Mouse (Mus musculus) left cerebral cortex, adult 18-20 months (tissue): ENCODE results near the gene Ip6k1. TPM values are rescaled to one million over a fixed set of nuclear protein-coding genes. Genes with fewer than 3 reads are reported as not detected.
A peak's percentile ranks its signal among the peaks of the same experiment; 100 is the strongest.

ENCODE experiments used
- DNase-seq, 2 experiments: peaks; one replicate each; pipeline ENCODE4 v3.0.0; 2021 to 2022; ENCODE audit warnings: low spot score in 2 of 2, mixed read lengths in 1 of 2
- total RNA-seq, 2 experiments: library from RNA; stranded (reverse); gene quantifications; 2 replicates each; pipeline ENCODE4 v1.2.3; 2021

Ip6k1 gene
- total RNA-seq, 2 experiments from 2014 or later = 199 to 224 TPM

DNA sequence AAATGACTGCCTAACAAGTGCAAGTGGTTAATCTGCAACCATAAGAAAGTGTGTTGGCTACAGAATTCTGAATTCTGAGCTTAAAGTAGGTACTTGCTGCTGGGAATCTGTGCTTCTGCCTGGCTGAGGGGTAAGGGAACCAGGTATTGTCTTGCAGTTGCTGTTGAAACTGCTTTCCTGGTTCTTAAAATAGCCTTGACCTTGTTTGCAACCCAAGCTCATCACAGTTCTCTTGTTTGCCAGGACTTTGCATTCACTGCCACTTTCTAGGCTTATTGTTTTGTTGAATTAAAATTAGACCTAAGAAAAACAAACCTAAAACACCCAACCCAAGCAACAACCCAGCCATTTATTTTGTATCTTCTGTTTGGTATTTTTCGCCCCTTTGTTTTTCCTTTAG lies 18.4 kb downstream of the Ip6k1 start:
- no peak for DNase-seq

DNA sequence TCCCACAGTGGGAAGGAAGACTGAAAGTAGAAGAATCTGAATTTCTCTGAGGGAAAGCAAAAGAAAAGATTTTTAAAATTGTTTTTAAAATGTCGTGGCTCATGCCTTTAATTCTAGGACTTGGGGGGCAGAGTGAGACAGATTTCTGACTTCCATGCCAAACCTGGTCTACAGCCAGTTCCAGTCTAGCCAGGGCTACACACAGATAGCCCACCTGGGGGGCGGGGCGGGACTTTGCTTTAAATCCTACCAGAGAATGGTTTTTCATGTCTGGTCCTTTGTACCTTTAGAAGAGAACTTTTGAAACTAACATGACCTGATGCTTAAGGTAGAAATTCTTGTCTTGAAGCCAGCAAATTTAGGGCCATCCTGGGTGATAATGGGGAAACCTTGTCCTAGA lies 20.9 kb downstream of the Ip6k1 start:
- DNase-seq = no peak

DNA sequence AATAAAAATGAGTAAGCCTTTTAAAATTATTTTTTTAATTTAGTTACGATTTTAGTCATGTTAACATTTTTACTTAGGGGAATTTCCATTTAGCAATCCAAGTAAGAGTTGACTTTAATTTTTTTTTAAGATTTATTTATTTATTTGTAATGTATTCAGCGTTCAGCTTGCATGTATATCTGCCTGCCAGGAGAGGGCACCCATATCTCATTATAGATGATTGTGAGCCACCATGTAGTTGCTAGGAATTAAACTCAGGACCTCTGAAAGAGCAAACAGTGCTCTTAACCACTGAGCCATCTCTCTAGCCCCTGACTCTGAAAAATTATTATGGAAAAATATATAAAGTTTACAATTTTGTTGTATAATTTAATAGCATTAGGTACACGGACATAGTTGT lies 24.3 kb downstream of the Ip6k1 start:
- DNase-seq = no peak

DNA sequence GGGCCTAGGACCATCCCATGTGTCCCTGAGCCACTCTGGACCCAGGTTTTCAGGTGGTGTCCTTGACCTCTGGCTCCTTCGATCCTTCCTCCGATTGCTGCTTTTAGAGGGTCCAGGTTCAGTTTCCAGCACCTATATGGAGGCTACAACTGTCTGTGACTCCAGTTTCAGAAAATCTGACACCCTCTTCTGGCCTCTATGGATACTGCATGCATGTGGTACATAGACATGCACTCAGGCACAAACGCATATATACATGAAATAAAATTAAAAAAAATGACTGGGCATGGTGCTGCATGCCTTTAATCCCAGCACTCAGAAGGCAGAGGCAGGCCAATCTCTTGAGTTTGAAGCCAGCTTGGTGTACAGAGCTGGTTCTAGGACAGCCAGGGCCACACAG lies 25.6 kb downstream of the Ip6k1 start:
- DNase-seq = no peak

DNA sequence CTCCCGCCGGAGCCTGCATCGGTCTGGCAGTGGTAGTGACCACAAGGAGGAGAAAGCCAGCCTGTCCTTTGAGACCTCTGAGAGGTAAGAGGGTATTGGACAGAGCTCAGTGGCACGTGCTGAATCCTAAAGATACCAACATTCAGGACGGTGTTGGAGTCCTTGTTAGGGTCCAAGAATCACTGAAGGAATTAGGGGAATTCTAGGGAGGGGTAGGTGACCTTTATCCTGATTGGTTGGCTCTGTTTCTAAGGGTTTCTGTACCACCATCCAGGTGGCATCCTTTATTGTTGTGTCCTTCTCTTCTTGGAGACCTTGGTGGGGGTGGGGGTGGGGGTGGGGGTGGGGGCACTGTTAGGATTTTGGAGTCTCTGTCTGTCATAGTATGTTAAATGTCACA lies 29.8 kb downstream of the Ip6k1 start:
- DNase-seq = no peak

DNA sequence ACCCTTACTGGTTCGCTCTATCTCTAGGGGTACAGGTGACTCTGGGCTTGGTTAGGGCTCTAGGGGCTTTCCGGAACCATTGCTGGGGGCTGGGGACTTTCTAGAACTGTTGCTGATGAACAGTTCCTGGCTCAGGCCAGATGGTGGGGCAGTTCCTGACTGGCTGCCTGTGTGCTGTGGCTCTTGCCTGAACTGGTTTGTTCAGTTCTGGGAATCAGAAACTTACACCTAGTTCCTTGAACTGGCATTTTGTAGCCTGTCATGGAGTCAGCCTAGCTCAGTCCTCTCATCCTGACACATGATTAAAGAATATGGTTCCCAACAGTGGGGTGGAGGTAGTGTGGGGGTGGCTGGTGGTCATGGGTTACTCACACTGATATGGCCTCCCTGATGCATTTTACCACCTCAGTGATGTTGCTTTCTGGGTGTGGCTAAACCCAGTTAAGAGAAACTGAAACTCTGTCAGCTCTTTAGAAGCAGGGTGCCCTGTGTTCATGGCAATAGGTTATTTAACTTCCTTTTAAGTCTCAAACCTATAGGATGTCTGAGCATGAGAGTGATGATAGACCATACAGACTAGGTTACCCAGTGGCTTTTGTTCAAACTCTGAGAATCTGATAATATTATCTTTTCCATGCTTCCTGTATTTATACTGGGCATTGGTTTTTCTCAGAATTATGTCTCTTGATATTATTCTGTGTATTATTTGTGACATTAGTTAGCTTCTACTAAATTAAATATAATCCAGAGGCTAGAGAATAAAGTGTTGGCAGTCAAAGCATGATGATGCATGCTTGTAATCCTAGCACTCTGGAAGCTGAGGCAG lies 33.2 kb downstream of the Ip6k1 start:
- DNase-seq = no peak

DNA sequence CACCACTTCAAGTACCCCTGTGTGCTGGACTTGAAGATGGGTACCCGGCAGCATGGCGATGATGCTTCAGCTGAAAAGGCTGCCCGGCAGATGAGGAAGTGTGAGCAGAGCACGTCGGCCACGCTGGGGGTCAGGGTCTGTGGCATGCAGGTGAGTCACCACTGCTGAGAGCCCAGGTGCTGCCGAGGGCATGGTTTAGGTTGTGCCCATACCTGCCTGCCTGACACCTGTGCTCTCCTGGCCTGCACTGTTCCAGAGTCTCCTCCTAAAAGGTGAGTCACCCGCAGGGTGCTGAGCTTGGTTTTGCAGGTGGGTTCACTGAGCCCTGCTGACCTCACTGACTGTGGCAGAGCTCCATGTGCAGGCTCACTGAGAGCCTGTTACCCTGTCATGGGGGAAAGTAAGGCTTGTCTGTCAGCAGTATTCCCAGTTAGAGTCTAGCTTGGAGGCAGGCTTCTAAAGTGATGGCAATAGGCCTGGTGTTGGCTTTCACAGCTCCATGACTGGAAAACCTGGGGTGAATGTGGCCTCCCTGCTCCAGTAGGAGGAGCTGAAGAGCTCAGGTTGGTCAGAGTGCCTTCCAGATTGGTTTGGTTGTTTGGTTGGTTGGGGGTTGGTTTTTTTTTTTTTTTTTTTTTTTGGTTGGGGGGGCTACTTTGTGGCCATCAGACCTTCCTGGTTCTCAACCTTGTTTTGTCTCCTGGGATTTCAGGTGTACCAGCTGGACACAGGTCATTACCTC lies 42.6 kb downstream of the Ip6k1 start:
- DNase-seq = no peak

DNA sequence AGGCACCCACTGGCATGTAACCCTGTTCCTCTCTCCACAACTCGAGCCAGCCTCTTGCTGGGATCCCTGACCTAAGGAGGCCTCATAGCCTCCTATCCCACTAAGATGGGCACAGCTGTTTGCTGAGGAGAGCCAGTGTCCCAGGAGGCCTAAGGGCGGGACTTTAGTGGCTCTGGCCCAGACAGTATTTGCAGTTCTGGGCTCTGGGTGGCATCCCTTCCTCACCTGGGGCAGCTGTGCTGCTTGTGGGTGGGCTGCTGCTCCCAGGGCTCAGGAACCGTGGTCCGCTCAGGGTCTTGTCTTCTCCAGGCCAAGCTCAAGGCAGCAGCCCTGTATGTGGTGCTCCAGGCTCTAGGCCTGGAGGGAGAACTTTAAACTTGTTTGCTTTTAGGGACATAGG lies 44.3 kb downstream of the Ip6k1 start:
- DNase-seq = no peak

DNA sequence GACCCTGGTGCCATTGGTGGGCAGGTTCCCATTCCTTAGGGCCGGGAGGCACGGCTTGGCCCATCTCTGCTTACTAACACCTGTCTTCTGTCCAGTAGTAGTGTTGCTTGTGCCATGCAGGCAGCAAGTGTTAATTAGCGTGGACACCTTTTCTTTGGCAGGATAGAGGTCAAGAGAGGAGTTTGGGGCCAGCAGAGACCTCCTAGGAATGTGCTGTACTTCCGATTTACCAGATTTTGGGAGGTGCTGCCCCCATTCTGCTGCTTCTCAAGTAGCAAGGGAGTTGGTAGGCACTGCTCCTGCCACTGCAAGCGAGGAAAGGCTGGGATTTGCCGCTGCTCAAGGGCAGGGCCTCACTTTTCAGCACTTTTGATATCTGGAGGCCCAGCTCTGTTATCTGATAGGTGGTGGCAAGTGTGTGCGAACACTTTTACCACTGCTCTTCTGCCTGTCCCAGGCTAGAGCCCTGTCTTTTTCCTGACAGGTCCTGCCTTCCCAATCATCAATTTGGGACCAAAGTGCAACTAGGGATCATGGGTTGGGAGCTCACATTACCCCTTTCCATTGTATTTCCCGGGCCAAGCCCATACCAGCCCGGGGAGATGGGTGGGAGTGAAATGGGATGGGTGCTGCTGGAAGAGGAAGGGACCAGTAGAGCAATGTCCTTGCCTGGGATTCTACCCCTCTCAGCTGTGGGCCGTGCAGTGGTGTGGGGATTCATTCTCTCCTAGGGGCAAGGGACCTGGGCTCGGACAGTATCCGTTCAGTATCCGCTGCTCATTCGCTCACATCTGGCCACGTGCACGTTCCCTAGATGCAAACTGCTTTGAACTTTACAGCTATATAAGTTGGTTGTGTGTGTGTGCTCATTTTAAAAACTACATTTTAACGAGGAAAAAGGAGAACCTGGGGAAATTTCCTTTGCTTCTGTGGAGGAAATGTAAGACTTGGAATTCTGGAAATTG lies 45.6 kb downstream of the Ip6k1 start:
- DNase-seq = no peak

DNA sequence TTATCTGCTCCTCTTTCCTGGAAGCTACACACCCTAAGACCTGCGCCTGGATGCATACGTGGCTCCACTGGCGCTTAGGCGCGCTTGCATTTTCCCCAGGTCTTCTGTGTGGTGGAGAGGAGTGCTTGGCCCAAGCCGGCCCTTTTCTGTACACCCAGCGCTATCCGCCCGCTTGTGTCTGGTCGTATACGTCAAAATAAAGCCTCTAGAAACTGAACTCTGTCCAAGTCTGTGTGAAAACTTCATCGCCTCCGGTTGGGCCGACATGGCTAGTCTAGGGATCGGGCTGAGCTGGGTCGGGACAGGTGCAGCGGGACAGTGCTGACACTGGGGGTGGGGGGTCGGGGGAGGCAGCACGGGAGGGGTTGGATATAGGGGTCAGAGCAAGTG lies 46.3 kb downstream of the Ip6k1 start:
- no peak for DNase-seq

DNA sequence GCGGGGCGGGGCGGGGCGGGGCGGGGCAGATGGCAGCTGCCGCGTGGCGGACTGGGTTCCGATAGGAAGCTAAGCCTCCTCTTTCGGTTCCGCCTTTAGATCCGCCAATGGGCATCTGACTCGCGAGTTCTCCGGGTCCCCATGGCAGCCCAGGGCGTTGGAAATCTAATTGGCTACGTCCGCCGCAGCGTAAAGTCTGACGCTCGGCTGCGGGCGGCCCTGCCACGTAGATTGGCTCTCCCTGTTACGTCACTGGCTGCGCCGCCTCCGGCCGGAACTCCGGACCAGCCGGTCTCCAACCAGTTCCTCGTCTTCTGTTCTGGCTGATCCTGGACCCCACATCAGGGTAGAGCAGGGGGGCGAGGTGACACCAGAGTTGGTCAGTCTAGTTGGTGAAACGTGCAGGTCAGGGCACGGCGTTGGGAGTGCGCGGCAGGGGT lies 46.7 kb downstream of the Ip6k1 start, which contains the start of gene Gmppb:
Gene Gmppb, plus strand, starts transcription at position 227 of the 440 bp plus-strand sequence.
- peak; percentile 94 to 97 for DNase-seq

DNA sequence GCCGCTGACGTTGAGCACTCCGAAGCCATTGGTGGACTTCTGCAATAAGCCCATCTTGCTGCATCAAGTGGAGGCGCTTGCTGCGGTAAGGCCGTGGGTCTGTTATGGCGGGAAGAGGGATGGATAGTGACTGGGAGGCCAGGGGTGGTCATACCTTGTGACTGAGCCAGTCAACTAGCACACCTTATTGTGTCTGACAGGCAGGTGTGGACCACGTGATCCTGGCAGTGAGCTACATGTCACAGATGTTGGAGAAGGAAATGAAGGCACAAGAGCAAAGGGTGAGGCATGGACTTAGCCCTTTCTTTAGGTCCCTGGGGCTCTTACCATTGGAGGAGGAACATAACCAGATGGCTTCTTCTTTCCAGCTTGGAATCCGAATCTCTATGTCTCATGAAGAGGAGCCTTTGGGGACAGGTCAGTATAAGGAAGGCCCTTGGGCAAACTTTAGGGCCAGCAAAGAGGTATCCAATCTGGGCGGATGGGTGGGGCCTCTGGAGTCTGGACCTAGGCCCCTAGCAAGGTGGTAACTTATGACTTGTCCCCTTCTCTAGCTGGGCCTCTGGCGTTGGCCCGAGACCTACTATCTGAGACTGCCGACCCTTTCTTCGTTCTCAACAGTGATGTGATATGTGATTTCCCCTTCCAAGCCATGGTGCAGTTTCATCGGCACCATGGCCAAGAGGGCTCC lies 47.4 kb downstream of the Ip6k1 start:
- no peak for DNase-seq

DNA sequence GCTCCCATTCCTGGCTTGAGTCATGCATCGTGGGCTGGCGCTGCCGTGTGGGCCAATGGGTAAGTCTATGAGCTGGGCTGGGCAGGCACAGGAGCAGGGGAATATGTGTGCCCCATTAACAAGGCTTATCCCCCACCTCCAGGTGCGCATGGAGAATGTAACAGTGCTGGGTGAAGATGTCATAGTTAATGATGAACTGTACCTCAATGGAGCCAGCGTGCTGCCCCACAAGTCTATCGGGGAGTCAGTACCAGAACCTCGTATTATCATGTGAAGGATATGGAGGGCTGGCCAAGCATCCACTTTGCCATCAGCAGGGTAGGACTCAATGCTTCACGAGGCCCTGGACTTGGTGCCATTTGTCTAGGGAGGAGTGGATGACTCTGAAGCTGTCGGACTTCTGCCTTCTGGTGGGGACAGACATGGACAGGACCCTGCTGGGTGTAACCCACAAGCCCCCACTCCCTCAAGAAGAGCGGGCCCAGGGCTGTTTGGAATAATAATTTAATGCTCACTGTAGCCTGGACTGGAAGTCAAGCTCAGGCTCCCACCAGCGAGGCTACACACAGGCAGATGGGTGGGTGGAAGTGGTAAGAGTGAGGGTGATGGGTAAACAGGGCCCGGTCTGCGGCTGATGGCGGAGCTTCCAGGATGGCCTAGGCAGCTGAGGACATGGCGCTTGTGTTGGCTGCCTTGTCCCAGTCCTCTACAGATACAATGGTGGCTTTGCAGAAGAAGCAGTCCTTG lies 49.1 kb downstream of the Ip6k1 start:
- peak in 1 of 2 experiments; percentile 2 for DNase-seq

DNA sequence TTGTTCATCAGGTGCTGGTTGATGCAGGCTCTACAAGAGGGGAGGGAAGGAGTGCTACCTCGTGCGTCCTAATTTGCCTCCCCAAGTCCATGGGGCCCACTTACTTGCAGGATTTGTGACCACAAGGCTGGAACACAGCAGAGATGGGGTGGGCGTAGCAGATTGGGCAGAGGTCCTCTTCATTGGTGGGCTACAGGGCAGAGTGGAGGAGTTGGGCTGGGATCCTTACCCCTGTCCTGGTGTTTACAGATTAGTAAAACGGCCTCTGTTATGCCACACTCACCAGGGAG lies 49.6 kb downstream of the Ip6k1 start:
- DNase-seq = no peak

DNA sequence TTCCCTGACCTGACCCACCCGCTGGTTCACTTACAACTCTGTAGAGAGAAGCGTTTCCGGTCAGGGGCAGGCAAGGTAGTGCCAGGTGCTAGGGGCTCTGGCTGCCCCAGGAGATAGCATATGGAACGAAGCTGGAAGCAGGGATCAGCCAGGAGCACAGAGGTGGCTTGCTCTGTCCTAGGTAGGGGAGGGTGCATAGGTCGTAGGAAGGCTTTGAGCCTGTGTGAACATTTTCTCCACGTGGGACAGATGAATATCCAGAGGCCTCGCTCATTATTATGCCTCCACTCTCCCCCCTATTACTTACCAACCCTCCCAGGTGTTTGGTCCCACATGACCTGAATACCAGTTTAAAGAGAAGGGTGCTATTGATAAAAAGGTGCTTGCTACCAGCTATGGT lies 50.1 kb downstream of the Ip6k1 start:
- DNase-seq = no peak

DNA sequence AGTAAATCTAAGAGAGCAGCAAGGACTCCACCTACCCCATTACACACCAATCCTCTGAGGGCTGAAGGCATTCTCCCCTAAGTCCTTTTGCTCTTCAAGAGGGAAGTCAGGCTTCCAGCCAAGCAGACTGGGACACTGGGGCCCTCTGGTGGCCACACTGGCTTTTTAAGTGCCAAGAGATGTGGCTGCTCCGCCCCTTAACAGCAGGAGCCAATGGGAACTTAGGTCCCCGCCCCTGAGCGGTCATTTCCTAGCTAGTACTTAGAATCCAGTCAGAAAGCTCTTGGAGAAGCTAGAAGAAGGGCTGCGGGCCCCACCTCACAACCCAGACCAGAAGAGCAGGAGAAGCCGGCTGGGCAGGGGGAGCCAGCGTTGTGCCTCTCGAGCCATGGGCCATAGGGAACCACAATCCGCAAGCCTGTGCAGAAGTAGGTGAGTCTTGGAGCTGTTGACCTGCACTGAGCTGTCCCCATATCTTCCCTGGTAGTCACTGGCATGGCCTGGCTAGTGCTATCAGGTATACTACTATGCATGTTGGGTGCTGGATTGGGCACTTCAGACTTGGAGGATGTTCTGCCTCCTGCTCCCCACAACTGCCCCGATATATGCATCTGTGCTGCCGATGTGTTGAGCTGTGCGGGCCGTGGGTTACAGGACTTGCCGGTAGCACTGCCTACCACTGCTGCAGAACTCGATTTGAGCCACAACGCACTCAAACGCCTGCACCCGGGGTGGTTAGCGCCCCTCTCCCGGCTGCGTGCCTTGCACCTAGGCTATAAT lies 50.8 kb downstream of the Ip6k1 start, which contains the start of gene Amigo3:
Gene Amigo3, plus strand, starts transcription at position 275 of the 780 bp plus-strand sequence.
- DNase-seq = peak; percentile 96 to 97

DNA sequence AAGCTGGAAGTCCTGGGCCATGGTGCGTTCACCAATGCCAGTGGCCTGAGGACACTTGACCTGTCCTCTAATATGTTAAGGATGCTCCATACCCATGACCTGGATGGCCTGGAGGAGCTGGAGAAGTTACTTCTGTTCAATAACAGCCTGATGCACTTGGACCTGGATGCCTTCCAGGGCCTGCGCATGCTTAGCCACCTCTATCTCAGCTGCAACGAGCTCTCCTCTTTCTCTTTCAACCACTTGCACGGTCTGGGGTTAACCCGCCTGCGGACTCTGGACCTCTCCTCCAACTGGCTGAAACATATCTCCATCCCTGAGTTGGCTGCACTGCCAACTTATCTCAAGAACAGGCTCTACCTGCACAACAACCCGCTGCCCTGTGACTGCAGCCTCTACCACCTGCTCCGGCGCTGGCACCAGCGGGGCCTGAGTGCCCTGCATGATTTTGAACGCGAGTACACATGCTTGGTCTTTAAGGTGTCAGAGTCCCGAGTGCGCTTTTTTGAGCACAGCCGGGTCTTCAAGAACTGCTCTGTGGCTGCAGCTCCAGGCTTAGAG lies 51.4 kb downstream of the Ip6k1 start:
- no peak for DNase-seq

DNA sequence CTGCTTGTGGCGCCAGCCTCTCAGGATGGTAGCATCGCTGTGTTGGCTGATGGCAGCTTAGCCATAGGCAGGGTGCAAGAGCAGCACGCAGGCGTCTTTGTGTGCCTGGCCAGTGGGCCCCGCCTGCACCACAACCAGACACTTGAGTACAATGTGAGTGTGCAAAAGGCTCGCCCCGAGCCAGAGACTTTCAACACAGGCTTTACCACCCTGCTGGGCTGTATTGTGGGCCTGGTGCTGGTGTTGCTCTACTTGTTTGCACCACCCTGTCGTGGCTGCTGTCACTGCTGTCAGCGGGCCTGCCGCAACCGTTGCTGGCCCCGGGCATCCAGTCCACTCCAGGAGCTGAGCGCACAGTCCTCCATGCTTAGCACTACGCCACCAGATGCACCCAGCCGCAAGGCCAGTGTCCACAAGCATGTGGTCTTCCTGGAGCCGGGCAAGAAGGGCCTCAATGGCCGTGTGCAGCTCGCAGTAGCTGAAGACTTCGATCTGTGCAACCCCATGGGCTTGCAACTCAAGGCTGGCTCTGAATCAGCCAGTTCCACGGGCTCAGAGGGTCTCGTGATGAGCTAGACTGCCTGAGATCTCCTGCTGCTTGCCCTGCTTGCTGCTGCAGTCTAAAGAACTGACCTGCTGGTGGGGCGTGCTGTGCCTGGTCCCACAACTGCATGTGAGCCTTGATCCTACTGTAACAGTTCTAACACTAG lies 52.2 kb downstream of the Ip6k1 start:
- DNase-seq = no peak
